Mouse (Mus musculus) kidney, embryonic 16.5 days (tissue): ENCODE data around the gene Capn12. TPM values are rescaled to one million over a fixed set of nuclear protein-coding genes. Genes with fewer than 3 reads are reported as not detected.

Source experiments
- ATAC-seq: fragments of 200-750 bp; cut with Nextera tagmentation; 2 replicates; pipeline ENCODE4 v1.8.0; 2017; ENCODE audit warnings: moderate TSS enrichment; ENCODE audit not compliant: low FRiP score, low TSS enrichment
- H3K27ac ChIP-seq: fragments of 300-500 bp; sonication (generic); 2 replicates; pipeline ENCODE4 v1.5.1; 2014; ENCODE audit warnings: low read length
- H3K27me3 ChIP-seq: fragments of 300-500 bp; sonication (generic); 2 replicates; pipeline ENCODE4 v1.6.1; 2014; ENCODE audit warnings: low read length, control low read depth, mixed read lengths; ENCODE audit not compliant: insufficient read depth
- H3K36me3 ChIP-seq: fragments of 300-500 bp; sonication (generic); 2 replicates; pipeline ENCODE4 v1.6.1; 2014; ENCODE audit warnings: low read length, control low read depth, mixed read lengths; ENCODE audit not compliant: insufficient read depth
- H3K4me1 ChIP-seq: fragments of 300-500 bp; sonication (generic); 2 replicates; pipeline ENCODE4 v1.6.1; 2014; ENCODE audit warnings: low read length, control low read depth, mixed read lengths; ENCODE audit not compliant: insufficient read depth
- H3K4me2 ChIP-seq: fragments of 300-500 bp; sonication (generic); replicated peaks from 2 replicates; pipeline ENCODE4 v1.6.1; 2014; ENCODE audit warnings: low read depth, low read length
- H3K4me3 ChIP-seq: fragments of 300-500 bp; sonication (generic); 2 replicates; pipeline ENCODE4 v1.5.1; 2014; ENCODE audit warnings: mild to moderate bottlenecking, low read length
- H3K9ac ChIP-seq: fragments of 300-500 bp; sonication (generic); replicated peaks from 2 replicates; pipeline ENCODE4 v1.6.1; 2014; ENCODE audit warnings: low read length
- H3K9me3 ChIP-seq: fragments of 300-500 bp; sonication (generic); 2 replicates; pipeline ENCODE4 v1.6.1; 2016; ENCODE audit warnings: low read length, control low read depth
- WGBS: fragments of 180-500 bp; shearing (Covaris S2); extraction: QIAGEN DNeasy Blood & Tissue Kit; methylation state at CpG from one replicate; pipeline ENCODE4 v1.1.7; 2014; 5-methylcytosine and 5-hydroxymethylcytosine counted together
- polyA plus RNA-seq: library from polyadenylated mRNA; unstranded; fragments of >200 nt; fragmentation: Nextera tagmentation; extraction: Ambion mirVana; gene quantifications from 2 replicates; pipeline ENCODE4 v1.2.1, GENCODE M21; 2015

Gene Capn12
- polyA plus RNA-seq, 1 experiment from 2014 or later: 0.74 TPM

DNA sequence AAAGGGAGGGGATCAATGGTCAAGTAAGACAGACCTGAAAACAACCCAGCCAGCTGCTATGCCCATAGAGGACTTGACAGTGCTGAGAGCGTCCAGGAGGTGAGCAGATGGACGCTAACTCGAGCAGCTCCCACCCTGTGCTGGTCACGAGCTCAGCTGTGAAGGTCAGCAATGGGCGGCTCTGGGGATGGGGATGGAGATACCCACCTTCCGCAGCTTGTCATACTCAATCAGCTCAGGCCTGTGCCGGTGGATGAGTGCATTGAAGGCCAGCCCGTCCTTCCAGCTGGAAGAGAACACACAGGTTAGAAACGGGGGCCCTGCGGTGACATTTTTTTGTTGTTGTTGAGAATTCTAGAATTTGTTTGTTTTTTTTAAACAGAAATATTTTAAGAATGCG is 31.9 kb downstream of the Capn12 start:
- Histone ChIP-seq H3K27ac (peak overlapping the region; percentile 78), H3K4me1 (peaks cover 21% of the 10 kb centered on the region), H3K9me3 (no peaks in the 10 kb centered on the region), H3K4me2 (no peak overlapping the region), H3K36me3 (peaks cover 89% of the 10 kb centered on the region), H3K4me3 (no peak overlapping the region), H3K27me3 (no peaks in the 10 kb centered on the region), H3K9ac (peak overlapping the region; percentile 10; the same call in 1 of the 2 replicates)
- no peak for ATAC-seq
- WGBS: 58% methylated on average over 11 of the region's 11 CpGs

DNA sequence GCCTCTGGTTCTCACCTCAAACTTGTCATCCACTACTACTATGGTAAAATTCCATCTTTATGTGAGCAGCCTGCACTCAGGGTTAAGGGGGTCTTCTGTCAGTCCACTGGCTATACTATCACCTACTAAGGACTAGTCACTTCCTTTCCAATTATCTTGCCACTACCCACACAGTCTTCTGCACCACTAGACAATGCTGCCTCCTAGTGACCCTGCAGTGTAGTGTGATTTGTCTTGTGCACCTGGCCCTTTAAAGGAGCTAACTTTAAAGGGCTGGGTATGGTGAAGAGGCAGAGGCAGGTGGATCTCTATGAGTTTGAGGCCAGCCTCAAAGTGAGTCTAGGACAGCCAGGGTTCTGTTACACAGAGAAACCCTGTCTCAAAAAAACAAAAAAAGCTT is 35.3 kb downstream of the Capn12 start:
- Histone ChIP-seq H3K27ac (no peak overlapping the region), H3K4me1 (peaks cover 45% of the 10 kb centered on the region), H3K36me3 (peaks cover 70% of the 10 kb centered on the region), H3K4me2 (no peak overlapping the region), H3K4me3 (no peak overlapping the region), H3K27me3 (no peaks in the 10 kb centered on the region), H3K9ac (no peak overlapping the region), H3K9me3 (no peaks in the 10 kb centered on the region)
- no peak for ATAC-seq

DNA sequence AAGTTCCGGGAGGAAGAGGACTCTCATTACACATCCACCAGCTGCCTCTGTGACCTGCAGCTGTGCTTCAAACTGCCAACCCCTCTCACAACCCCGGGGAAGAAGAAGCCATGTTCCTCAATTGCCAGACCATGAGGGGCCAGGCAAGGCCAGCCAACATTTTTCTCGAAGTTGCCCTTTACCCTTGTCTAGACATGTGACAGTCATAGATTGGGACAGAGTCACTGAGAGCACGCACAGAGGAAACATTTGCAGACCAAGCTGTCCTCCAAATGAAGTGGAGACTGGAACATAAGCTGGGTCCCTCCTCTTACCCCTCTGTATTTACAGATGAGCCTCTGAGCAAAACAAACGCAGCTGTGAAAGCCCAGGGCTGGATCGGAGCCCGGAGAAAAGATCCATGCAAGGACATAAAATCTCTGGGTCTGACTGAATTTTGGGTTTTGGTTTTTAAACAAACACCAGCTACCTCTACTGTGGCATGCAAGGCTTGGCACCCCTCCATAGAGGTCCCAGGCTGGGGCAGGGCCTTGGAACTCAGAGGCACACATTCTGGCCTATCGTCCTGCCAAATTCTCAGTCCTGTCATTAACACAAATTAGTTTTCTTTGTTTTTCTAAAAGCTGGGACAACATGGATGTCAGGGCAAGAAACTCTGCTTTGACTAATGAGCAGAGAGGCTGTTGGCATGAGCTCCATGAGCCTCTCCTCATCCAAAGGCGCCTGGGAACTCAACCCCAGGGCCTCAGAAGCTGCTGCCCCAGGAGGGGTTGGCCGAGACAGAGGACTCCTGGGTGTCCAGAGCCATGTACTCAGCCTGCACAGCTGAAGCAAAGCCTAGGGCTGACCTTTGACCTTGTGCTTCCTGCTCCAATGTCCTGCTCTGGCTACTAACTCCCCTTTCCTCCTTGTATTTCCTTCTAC is 36.5 kb downstream of the Capn12 start:
- H3K4me1 ChIP-seq: peaks cover 43% of the 10 kb centered on the region
- H3K4me2 ChIP-seq: no peak overlapping the region
- ATAC-seq: peak; percentile 37
- H3K27ac ChIP-seq: peak overlapping the region; percentile 79
- no peak overlapping the region for H3K4me3 ChIP-seq
- no peaks in the 10 kb centered on the region for H3K27me3 ChIP-seq
- no peak overlapping the region for H3K9ac ChIP-seq
- H3K9me3 ChIP-seq: no peaks in the 10 kb centered on the region
- peaks cover 60% of the 10 kb centered on the region for H3K36me3 ChIP-seq
- 51% methylated on average over 10 of the region's 10 CpGs for WGBS

DNA sequence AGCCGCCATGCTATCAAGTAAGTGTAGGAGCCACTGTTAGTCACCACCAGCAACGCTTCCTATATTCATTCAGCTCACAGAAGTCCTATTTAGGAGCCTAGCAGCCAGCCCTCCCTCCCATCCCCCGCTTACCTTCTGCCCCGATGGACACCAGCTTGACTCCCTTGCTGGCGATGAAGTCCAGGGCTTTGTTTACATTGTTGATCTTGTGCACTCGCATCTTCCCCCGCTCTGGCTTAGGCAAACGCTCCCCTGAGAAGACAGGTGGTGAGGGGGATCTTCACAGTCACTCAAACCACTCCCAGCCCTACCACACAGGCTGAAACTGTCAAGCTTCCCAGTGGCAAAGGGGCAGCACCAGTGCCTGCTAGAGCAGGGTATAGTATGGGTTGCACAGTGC is 37.3 kb downstream of the Capn12 start:
- no peaks in the 10 kb centered on the region for H3K27me3 ChIP-seq
- H3K27ac ChIP-seq: peak overlapping the region; percentile 79
- H3K4me3 ChIP-seq: no peak overlapping the region
- no peaks in the 10 kb centered on the region for H3K9me3 ChIP-seq
- ATAC-seq: no peak
- H3K4me1 ChIP-seq: peaks cover 50% of the 10 kb centered on the region
- H3K9ac ChIP-seq: no peak overlapping the region
- WGBS: 63% methylated on average over 8 of the region's 8 CpGs
- no peak overlapping the region for H3K4me2 ChIP-seq
- peaks cover 53% of the 10 kb centered on the region for H3K36me3 ChIP-seq

DNA sequence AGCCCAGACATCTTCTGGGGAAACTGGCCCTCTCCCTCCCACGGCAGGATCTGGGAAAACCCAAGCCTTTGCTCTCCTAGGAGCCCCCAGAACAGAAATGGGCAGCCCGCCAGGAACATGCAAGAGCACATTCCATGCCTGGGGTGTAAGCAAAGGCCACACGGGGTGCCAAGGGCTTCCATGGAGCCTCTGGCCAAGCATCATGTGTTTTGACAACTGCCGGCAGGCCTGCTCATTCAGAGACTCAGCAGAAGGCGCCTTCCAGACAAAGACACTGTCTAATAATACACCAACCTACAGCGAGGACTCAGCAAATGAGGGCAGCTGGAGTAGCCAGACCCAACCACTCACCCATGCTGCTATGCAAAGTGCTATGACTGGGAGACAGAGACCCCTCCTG is 38.6 kb downstream of the Capn12 start:
- H3K4me1 ChIP-seq: peaks cover 63% of the 10 kb centered on the region
- WGBS: 40% methylated on average over 6 of the region's 6 CpGs
- no peaks in the 10 kb centered on the region for H3K9me3 ChIP-seq
- peak; percentile 34 for ATAC-seq
- H3K36me3 ChIP-seq: peaks cover 40% of the 10 kb centered on the region
- H3K27me3 ChIP-seq: no peaks in the 10 kb centered on the region
- peak overlapping the region; percentile 79 for H3K27ac ChIP-seq
- H3K4me3 ChIP-seq: no peak overlapping the region
- no peak overlapping the region for H3K4me2 ChIP-seq
- peak overlapping the region; percentile 14; the same call in 1 of the 2 replicates for H3K9ac ChIP-seq

DNA sequence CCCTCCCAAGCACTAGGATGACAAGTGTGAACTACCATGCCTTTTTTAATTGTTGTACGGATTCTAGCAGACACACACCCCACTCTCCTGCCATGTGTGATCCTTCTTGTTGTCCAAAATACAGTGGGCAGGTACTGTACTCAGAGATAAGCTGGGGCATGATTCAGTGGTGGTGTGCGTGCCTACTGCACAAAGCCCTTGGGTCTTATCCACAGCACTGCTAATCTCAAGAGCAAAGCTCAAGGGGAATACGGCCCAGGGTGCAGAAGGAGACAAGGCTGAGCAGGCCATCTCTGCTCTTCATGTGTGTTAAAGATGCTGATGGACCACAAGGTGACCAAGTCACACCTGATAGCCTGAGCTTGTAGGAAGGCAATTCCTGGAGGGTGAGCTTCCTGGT is 40.0 kb downstream of the Capn12 start:
- peaks cover 26% of the 10 kb centered on the region for H3K36me3 ChIP-seq
- H3K4me1 ChIP-seq: peaks cover 77% of the 10 kb centered on the region
- H3K4me3 ChIP-seq: no peak overlapping the region
- no peak for ATAC-seq
- H3K27ac ChIP-seq: no peak overlapping the region
- H3K27me3 ChIP-seq: no peaks in the 10 kb centered on the region
- H3K9ac ChIP-seq: no peak overlapping the region
- no peak overlapping the region for H3K4me2 ChIP-seq
- WGBS: 87% methylated on average over 3 of the region's 3 CpGs
- H3K9me3 ChIP-seq: no peaks in the 10 kb centered on the region

DNA sequence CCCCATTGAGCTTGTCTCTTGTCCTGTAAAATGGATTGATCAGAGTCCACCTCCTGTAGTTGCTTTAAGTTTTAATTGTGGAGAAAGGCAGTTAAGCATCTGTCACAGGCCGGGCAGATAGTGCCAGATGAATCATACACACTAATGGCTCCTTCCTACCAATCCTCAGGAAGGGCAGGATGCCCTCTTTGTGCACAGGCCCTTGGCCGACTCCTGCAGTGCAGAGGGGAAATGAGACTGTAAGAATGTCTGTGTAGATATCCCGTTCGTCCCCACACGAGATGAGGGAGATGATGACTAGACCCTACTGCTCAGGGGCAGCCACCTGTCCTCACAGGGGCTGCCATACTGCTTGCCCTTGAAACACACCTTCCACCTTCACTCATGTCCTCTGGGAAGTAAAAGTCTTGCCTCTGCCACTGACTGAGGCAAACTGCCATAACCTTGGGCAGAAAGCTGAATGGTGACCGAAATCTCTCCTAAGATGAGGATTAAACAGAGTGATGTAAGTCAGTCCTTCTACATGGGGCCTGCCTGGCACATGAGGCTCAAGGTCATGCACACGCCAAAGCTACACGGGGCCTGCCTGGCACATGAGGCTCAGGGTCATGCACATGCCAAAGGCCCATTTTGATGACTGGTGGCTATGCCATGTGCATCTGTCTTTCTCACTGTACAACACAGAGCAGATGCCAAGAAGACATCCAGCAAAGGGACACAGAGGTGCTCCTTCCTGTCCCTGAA is 40.7 kb downstream of the Capn12 start:
- H3K27ac ChIP-seq: peak overlapping the region; percentile 30; the same call in 1 of the 2 replicates
- peaks cover 23% of the 10 kb centered on the region for H3K36me3 ChIP-seq
- no peak overlapping the region for H3K9ac ChIP-seq
- H3K4me1 ChIP-seq: peaks cover 84% of the 10 kb centered on the region
- no peaks in the 10 kb centered on the region for H3K27me3 ChIP-seq
- no peak overlapping the region for H3K4me2 ChIP-seq
- no peaks in the 10 kb centered on the region for H3K9me3 ChIP-seq
- WGBS: 81% methylated on average over 8 of the region's 8 CpGs
- no peak for ATAC-seq
- no peak overlapping the region for H3K4me3 ChIP-seq

DNA sequence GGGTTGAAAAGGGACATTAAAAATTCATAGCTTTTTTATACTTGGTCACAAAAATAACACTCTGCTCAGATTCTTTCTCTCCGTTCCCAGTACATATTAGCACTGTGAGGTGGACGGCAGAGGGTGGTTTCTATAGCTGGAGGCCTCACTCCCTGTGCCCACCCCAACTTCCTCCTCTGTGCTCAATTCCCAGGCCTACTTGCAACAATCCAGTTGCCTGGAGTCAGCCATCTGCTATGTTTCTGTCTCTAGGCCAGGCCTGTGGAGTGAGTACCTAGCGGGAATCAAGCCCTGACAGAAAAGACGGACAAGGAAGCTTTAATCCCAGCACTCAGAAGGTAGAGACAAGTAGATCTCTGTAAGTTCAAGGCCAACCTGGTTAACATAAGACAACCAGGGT is 41.4 kb downstream of the Capn12 start:
- H3K27me3 ChIP-seq: no peaks in the 10 kb centered on the region
- peaks cover 78% of the 10 kb centered on the region for H3K4me1 ChIP-seq
- peaks cover 17% of the 10 kb centered on the region for H3K36me3 ChIP-seq
- H3K9ac ChIP-seq: no peak overlapping the region
- no peaks in the 10 kb centered on the region for H3K9me3 ChIP-seq
- WGBS: 62% methylated on average over 4 of the region's 4 CpGs
- H3K27ac ChIP-seq: peak overlapping the region; percentile 95
- no peak for ATAC-seq
- no peak overlapping the region for H3K4me3 ChIP-seq
- H3K4me2 ChIP-seq: no peak overlapping the region

DNA sequence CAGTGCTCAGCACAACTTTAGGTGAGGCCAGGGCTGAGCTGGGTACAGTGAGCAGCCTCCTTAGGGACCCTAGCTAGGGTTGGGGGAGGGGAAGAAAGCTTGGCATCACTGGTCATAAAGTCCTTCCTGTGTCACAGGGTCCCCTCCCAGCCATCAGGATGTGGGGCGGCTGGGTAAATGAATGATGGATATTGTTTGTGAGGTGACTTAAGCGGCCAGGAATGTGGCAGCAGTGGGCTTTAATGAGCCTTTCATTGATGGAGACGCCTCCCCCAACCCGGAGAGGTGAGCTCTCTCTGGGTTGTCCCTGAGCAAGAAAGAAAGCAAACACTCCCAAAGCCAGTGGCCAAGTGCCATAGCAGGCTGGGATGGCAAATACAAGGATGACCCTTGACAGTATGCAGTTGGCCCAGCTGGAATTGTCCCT is 42.7 kb downstream of the Capn12 start:
- no peaks in the 10 kb centered on the region for H3K27me3 ChIP-seq
- H3K9ac ChIP-seq: peak overlapping the region; percentile 52
- H3K9me3 ChIP-seq: no peaks in the 10 kb centered on the region
- ATAC-seq: peak; percentile 60
- no peak overlapping the region for H3K4me3 ChIP-seq
- H3K27ac ChIP-seq: peak overlapping the region; percentile 95
- peaks cover 73% of the 10 kb centered on the region for H3K4me1 ChIP-seq
- whole genome bisulfite sequencing: 3% methylated on average over 4 of the region's 4 CpGs
- H3K4me2 ChIP-seq: peak overlapping the region; percentile 26; the same call in 1 of the 2 replicates
- peaks cover 7% of the 10 kb centered on the region for H3K36me3 ChIP-seq

DNA sequence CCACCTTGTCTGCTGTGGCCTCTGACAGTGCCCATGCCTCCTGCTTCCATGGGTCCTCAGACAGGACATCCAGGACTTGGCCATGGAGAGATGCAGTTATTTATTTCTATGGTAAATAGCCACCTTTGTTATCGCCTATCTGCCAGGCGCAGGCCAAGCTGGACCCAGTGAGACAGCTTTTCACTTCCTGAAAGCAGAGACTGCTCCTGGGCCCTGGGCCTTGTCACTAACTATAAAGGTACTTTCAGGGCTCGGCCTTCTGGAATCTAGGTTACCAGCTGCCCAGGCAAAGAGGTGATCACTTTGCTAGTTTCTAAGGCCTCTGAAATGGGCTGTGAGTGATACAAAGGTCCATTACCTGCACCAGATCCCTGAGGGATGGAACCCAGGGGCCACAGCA is 43.6 kb downstream of the Capn12 start:
- Histone ChIP-seq H3K4me3 (no peak overlapping the region), H3K27me3 (no peaks in the 10 kb centered on the region), H3K27ac (peak overlapping the region; percentile 95), H3K4me2 (no peak overlapping the region), H3K9me3 (no peaks in the 10 kb centered on the region), H3K4me1 (peaks cover 74% of the 10 kb centered on the region), H3K9ac (peak overlapping the region; percentile 52), H3K36me3 (peaks cover 7% of the 10 kb centered on the region)
- WGBS: 70% methylated on average over 3 of the region's 3 CpGs
- ATAC-seq: no peak
